Mouse (Mus musculus): ENCODE data around the gene Pnmal2.

Gene Pnmal2

DNA sequence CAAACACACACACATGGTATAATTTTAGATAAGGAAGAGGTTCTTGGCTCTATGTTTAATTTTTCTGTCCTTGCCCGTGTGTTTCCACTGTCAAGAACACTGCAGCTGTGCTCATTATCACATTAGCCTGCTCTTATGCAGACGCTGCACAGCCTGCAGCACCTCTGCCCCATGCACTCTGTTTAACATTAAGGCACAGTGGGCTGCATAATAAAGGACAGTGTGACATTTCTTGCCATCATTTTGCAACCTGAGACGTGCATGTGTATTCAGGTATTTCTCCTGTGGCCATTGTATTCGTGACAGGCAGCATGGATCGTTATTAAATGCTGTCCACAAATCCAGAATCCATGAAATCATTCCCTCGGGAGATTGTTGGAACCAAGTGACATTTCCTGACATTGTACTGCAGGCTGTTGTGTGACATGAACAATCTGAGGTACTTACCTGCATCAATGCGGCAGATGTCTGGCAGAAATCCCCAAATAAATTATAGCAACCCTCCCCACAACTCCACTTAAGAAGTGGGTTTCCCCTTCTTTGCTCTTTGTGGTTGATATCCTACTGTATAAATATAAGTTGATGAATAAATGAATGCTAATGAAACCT, 43.2 kb downstream of the Pnmal2 start:
- no peak for DNase-seq

DNA sequence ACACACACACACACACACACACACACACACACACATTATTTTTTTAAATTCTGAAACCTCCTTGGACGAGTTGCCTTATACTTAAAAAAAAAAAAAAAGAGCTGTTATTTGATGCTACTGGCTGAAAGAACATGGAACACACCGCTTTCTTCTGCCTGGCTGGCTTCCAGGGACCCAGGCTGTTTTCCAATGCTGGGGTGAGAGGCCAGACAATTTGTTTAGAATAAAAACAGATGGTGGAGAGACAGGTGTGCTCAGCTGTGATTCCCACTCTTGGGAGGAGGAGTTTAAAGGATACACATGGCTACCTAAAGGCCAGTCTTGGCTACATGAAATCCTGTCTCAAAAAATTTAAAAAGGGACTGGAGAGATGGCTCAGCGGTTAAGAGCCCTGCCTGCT, 43.9 kb downstream of the Pnmal2 start:
- peak; percentile 77 for DNase-seq

DNA sequence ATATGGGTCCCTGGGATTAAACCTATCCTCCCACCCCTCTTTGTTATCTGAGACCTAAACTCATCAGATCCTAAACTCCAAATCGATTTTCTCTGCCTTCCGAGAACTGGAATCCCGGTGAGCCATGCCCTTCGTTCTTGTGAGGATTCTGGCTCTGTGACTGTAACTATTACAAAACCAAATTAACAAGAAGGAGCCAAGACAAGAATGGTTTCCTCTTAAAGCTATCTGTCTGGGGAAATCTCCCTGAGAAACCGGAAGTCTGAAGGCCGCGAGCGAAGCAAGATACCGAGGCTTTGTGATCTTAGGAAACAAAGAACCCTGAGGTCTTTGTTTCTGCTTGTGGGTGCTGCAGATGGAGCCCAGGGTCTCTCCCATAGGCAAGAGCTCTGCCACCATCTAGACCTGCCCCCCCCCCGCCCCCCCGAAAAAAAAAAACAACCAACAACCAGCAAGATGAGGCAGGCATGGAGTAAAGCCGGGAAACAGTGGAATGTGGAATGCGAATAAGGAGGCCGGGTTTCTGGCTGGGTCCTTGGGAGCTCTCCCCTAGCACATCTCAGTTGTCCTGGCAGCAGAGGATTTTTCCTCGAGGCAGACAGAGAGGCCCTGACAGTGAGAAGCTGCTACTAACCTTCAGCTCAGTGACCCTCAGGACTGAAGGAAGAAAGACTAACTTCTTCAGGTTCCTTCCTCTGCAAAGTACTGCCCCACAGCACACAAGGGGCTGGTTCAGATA, 45.7 kb downstream of the Pnmal2 start:
- peak; percentile 49 for DNase-seq

DNA sequence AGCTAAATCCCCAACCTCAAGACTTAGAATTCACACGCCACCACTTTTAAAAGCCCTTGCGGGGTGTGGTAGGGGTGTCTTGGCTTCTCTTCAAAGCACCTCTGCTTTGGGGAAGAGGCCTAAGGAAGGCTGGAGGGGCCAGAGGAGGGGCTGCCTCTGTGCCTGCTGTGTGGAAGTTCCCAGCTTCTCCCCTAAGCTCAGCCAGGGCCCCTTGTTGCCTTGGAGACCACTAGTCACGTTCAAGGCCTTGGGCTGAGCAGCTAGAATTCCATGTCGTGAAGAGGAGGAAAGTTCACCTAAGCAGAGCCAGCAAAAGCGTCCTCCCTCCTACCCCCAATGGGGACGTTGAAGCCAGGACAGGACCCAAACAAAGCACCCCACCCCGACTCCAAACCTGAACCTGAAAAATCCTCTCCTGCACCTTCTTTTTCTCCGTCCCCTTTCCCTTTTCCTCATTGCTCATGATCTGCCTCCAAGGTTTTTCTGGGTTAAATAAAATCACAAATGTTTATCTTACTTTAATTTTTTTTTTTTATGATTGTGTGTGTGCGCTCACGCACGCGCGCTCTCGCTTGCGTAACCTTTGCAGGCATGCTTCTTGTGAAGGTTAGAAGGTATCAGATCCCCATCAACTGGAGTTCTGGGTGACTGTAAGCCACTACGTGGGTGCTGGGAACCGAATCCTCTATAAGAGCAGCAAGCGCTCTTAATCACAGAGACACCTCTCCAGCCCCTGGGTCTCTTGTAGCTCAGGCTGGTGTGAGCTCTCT, 47.4 kb downstream of the Pnmal2 start:
- no peak for DNase-seq

DNA sequence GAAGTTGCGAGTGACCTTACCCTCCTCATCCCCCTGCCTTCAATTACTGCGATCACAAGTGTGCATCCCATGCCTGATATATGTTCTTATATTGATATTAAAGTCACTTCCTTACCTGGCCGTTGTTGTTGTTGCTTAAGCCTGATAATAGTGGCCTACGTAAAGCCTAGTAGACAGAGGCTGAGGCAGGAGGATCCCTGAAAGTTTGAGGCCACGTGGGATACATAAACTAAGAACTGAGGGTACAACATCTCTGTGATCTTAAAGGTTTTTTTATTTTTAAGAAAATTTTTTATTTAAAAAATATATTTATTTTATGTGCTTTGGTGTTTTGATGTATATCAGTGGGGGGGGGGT, 47.9 kb downstream of the Pnmal2 start, which contains the start of gene Ccdc8:
TSS of gene Ccdc8 (plus strand) at position 258 of the 357 bp plus-strand sequence.
- no peak for DNase-seq

DNA sequence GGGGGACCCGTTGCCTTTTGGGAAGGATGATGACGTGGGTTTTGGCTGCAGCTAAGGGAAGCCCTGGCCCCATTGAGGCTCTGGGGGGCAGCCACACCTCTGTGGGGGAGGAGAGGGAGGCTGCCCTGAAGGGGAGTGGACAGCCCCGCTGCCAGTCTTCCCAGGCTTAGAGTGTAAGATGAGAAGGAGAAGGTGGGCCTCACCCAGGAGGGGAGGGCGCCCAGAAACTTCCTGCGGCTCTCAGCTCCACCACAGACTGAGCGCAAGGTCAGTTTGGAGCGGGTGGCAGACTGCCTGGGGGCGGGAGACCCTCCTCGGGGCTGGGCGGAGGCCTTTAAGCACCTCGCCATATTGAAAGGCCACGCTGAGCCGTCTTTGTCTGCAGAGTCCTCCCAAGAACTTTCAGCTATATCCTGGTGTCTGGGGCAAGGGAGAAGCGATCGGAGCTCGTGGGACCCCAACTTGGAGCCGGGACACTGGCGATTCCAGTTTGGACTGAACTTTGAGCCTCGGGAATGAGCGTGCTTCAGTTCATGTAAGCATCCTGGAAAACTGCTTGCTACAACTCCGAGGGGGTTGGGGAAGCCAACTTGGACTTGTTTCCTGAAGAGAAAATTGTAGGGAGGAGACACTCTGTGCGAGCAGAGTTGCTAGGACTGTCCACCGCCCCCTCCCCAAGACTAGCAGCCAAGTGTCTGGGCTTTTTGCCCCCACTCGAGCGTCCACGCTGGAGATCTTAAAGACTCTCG, 49.3 kb downstream of the Pnmal2 start:
- DNase-seq, result peak; percentile 90

DNA sequence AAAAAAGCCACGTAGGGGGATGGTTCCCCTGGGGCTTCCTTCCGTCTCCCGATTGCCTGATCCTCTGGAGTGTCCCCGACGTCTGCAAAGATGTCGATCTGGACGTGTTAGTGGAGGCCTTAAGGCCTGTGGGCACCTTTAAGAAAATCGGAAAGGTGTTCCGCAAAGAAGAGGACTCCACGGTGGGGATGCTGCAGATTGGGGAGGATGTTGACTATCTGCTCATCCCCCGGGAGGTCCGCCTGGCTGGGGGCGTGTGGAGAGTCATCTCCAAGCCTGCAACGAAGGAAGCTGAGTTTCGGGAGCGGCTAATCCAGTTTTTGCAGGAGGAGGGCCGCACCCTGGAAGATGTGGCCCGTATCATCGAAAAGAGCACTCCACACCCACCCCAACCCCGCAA, 49.9 kb downstream of the Pnmal2 start:
- DNase-seq, result peak; percentile 28

DNA sequence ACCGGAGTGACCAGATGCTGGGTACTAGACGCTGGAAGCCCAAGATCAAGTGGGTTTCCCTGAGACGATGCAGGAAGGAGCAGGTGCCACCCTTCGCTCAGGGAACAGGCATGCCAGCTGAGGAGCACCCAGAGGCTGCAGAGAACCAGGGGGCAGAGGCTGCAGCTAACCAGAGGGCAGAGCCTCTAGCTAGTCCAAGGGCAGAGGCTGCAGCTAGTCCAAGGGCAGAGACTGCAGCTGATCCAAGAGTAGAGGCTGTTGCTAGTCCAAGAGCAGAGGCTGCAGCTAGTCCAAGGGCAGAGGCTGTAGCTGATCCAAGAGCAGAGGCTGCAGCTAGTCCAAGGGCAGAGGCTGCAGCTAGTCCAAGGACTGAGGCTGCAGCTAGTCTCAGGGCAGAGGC, 50.9 kb downstream of the Pnmal2 start:
- DNase-seq, result no peak

Measured in lung, postnatal 10 days (tissue).